Mouse (Mus musculus): ENCODE data around the gene Gjd3.

DNA sequence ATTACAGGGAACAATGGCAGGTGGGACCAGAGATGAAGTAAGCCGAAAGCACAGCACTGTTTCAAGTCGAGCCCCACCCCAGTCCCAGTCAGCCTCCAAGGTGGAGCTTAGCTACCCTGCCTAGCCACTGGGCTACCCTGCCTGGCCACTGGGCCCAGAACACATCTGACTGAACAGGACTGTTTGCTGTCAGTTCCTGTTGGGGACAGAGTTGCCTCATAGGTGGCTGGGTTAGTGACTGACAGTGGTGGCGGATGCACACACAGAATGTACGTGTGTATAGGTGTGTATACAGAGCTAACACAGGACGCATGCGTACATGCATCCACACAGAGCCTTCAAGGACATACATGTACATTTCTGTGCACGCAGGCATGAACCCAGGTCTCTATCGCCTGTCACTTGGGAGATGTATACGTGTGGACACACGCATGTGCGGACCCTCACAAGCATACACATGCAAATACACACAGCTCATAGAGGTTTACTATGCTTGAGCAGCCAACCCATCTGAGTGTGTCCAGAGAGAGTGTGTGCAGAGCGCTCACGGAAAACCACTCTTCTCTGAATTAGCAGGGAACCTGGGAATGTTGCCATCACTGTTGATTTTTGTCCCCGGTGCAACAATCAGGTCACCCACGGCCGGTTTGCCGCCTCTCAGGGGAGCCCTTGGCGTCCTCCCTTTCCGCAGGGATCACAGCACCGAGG lies 1.4 kb downstream of the Gjd3 start:
- TF ChIP-seq CTCF (IDR thresholded peaks at IDR 0.05; ENCODE audit: control insufficient read depth, insufficient read depth, insufficient read length) = no peak
- TF ChIP-seq FOSL1 (IDR thresholded peaks at IDR 0.05; ENCODE audit: insufficient read depth, low read length, poor library complexity, severe bottlenecking) = no peak
- TF ChIP-seq CEBPB (IDR thresholded peaks at IDR 0.05; ENCODE audit: low read depth) = no peak
- no peak for TF ChIP-seq USF1 (IDR thresholded peaks at IDR 0.05; ENCODE audit: low read depth)
- TF ChIP-seq MYOD1 (IDR thresholded peaks at IDR 0.05; ENCODE audit: control insufficient read depth, insufficient read length, low read depth) = no peak
- TF ChIP-seq MYOG (IDR thresholded peaks at IDR 0.05; ENCODE audit: control insufficient read depth, extremely low read depth, insufficient read length) = no peak
